Mouse (Mus musculus) myocyte (in vitro differentiated cells): Measurements from ENCODE around the gene Med21. TPM values are rescaled to one million over a fixed set of nuclear protein-coding genes. Genes with fewer than 3 reads are reported as not detected.

Experiments used
- H3K27me3 ChIP-seq: one replicate; pipeline ENCODE4 v1.6.1; 2011; ENCODE audit not compliant: control insufficient read depth, insufficient read depth, insufficient read length
- H3K36me3 ChIP-seq: one replicate; pipeline ENCODE4 v1.6.1; 2011; ENCODE audit not compliant: control insufficient read depth, insufficient read depth
- H3K4me2 ChIP-seq: one replicate; pipeline ENCODE4 v1.6.1; 2011; ENCODE audit warnings: low read depth, control low read depth
- H3K4me3 ChIP-seq: one replicate; pipeline ENCODE4 v1.5.1; 2011; ENCODE audit warnings: mild to moderate bottlenecking, control low read depth, moderate library complexity
- H3K79me2 ChIP-seq: one replicate; pipeline ENCODE4 v1.6.1; 2011; ENCODE audit not compliant: control insufficient read depth, insufficient read depth
- H3ac ChIP-seq: one replicate; pipeline ENCODE4 v1.6.1; 2011; ENCODE audit not compliant: control insufficient read depth, insufficient read length
- CEBPB ChIP-seq: IDR thresholded peaks from 2 replicates; pipeline ENCODE4 v1.6.1; 2011; ENCODE audit warnings: mild to moderate bottlenecking, moderate library complexity; ENCODE audit not compliant: poor library complexity, insufficient read depth, severe bottlenecking
- E2F4 ChIP-seq: IDR thresholded peaks from one replicate; pipeline ENCODE4 v1.6.1; 2011; ENCODE audit warnings: mild to moderate bottlenecking, control low read depth, moderate library complexity; ENCODE audit not compliant: insufficient read depth
- MAX ChIP-seq: IDR thresholded peaks from one replicate; pipeline ENCODE4 v1.6.1; 2011; ENCODE audit warnings: low read depth, mild to moderate bottlenecking, control low read depth
- MYOD1 ChIP-seq, 3 experiments: IDR thresholded peaks; one replicate each; pipeline ENCODE4 v1.6.1; 2011; ENCODE audit warnings: control low read depth in 2 of 3, low read depth in 2 of 3, mild to moderate bottlenecking in 2 of 3, moderate library complexity in 1 of 3; ENCODE audit not compliant: insufficient read length in 2 of 3, control insufficient read depth in 1 of 3
- MYOG ChIP-seq, 3 experiments: IDR thresholded peaks; one replicate each; pipeline ENCODE4 v1.6.1; 2011; ENCODE audit warnings: control low read depth in 2 of 3, low read depth in 2 of 3, mild to moderate bottlenecking in 2 of 3; ENCODE audit not compliant: insufficient read length in 2 of 3, control insufficient read depth in 1 of 3, insufficient read depth in 1 of 3
- POLR2A ChIP-seq: IDR thresholded peaks from one replicate; pipeline ENCODE4 v1.6.1; 2011; ENCODE audit warnings: low read depth, mild to moderate bottlenecking, control low read depth, moderate library complexity; ENCODE audit not compliant: insufficient read length
- POLR2AphosphoS2 ChIP-seq: IDR thresholded peaks from one replicate; pipeline ENCODE4 v1.6.1; 2011; ENCODE audit warnings: low read depth, control low read depth; ENCODE audit not compliant: insufficient read length
- REST ChIP-seq: IDR thresholded peaks from one replicate; pipeline ENCODE4 v1.6.1; 2011; ENCODE audit warnings: mild to moderate bottlenecking, control low read depth, moderate library complexity; ENCODE audit not compliant: insufficient read depth, insufficient read length
- SRF ChIP-seq: IDR thresholded peaks from one replicate; pipeline ENCODE4 v1.6.1; 2011; ENCODE audit warnings: low read depth; ENCODE audit not compliant: control insufficient read depth, insufficient read length
- TCF12 ChIP-seq: IDR thresholded peaks from one replicate; pipeline ENCODE4 v1.6.1; 2011; ENCODE audit warnings: mild to moderate bottlenecking, control low read depth; ENCODE audit not compliant: poor library complexity, insufficient read depth, severe bottlenecking
- TCF3 ChIP-seq: IDR thresholded peaks from one replicate; pipeline ENCODE4 v1.6.1; 2011; ENCODE audit warnings: low read depth, control low read depth; ENCODE audit not compliant: insufficient read length
- USF1 ChIP-seq: IDR thresholded peaks from one replicate; pipeline ENCODE4 v1.6.1; 2011; ENCODE audit warnings: low read depth, mild to moderate bottlenecking, control low read depth, moderate library complexity
- polyA plus RNA-seq: library from polyadenylated mRNA; unstranded; fragments of >200 nt; fragmentation: generic; extraction: Trizol; gene quantifications from one replicate; pipeline ENCODE4 v1.2.1, GENCODE M21; 2012; ENCODE audit warnings: missing spikeins

The Med21 gene
- polyA plus RNA-seq, 1 experiment: 53.5 TPM

DNA sequence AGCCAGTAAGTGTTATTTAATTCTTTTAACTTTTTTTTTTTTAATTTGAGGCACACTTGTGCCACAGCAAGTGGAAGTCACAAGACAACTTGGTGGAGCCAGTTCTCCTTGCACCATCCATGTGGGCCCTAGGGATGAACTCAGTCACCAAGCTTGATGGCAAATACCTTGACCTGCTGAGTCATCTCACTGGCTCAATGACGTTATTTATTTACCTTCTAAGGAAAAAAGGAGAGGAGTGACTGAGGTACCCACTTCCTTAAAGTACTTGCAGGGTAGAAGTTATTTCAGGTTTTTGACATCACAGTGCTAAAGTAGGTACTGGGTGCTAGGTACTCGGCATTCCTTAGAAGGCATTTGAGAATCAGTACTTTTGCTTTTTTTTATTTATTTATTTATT lies 23.1 kb downstream of the Med21 start:
- no peak overlapping the region for H3K4me2 ChIP-seq
- no peak overlapping the region for H3ac ChIP-seq
- H3K27me3 ChIP-seq: no peaks in the 10 kb centered on the region
- no peak overlapping the region for H3K4me3 ChIP-seq
- TF ChIP-seq USF1: no peak
- H3K36me3 ChIP-seq: no peaks in the 10 kb centered on the region
- H3K79me2 ChIP-seq: no peaks in the 10 kb centered on the region

- H3ac ChIP-seq: no peak overlapping the region
- no peak overlapping the region for H3K4me2 ChIP-seq
- TF ChIP-seq MYOG (IDR thresholded peaks at IDR 0.05; ENCODE audit: control insufficient read depth in 1 of 3, insufficient read depth in 1 of 3, insufficient read length in 2 of 3, low read depth in 2 of 3) (no peak), MYOD1 (IDR thresholded peaks at IDR 0.05; ENCODE audit: control insufficient read depth in 1 of 3, insufficient read length in 2 of 3, low read depth in 2 of 3) (no peak), E2F4 (no peak), POLR2A (no peak), REST (no peak), USF1 (no peak), MAX (no peak), POLR2AphosphoS2 (no peak)
- no peaks in the 10 kb centered on the region for H3K36me3 ChIP-seq
- H3K27me3 ChIP-seq: no peaks in the 10 kb centered on the region
- H3K79me2 ChIP-seq: no peaks in the 10 kb centered on the region
- H3K4me3 ChIP-seq: no peak overlapping the region
Measured at GRCm38 (mm10) chr6:146666811-146667210, 24.5 kb downstream of the Med21 start.

DNA sequence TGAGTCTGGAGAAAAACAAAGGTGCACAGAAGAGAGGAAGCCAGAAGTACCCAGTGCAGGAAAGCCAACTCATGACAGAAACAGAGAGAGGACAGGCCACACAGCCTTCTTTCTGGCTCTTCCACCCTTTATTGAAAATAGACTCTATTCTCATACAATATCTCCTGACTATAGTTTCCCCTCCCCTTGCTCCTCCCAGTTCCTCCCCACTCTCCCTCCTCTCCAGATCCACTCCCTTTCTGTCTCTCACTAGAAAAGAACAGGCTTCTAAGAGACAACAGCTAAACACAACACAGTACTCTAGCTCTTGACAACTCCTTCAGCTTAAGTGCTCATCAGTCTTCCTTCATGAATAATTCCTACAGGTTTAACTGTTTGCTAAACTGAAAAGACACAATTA lies 26.3 kb downstream of the Med21 start:
- Histone ChIP-seq H3K27me3 (no peaks in the 10 kb centered on the region), H3K4me2 (no peak overlapping the region), H3K79me2 (no peaks in the 10 kb centered on the region), H3ac (no peak overlapping the region), H3K36me3 (no peaks in the 10 kb centered on the region), H3K4me3 (no peak overlapping the region)
- TF ChIP-seq MAX: no peak
- no peak for TF ChIP-seq CEBPB
- TF ChIP-seq MYOD1 (IDR thresholded peaks at IDR 0.05; ENCODE audit: control insufficient read depth in 1 of 3, insufficient read length in 2 of 3, low read depth in 2 of 3): no peak
- TF ChIP-seq TCF3: no peak
- no peak for TF ChIP-seq REST
- no peak for TF ChIP-seq MYOG (IDR thresholded peaks at IDR 0.05; ENCODE audit: control insufficient read depth in 1 of 3, insufficient read depth in 1 of 3, insufficient read length in 2 of 3, low read depth in 2 of 3)
- no peak for TF ChIP-seq POLR2AphosphoS2
- TF ChIP-seq E2F4: no peak
- no peak for TF ChIP-seq POLR2A
- TF ChIP-seq TCF12: no peak
- TF ChIP-seq USF1: no peak
- TF ChIP-seq SRF: no peak

DNA sequence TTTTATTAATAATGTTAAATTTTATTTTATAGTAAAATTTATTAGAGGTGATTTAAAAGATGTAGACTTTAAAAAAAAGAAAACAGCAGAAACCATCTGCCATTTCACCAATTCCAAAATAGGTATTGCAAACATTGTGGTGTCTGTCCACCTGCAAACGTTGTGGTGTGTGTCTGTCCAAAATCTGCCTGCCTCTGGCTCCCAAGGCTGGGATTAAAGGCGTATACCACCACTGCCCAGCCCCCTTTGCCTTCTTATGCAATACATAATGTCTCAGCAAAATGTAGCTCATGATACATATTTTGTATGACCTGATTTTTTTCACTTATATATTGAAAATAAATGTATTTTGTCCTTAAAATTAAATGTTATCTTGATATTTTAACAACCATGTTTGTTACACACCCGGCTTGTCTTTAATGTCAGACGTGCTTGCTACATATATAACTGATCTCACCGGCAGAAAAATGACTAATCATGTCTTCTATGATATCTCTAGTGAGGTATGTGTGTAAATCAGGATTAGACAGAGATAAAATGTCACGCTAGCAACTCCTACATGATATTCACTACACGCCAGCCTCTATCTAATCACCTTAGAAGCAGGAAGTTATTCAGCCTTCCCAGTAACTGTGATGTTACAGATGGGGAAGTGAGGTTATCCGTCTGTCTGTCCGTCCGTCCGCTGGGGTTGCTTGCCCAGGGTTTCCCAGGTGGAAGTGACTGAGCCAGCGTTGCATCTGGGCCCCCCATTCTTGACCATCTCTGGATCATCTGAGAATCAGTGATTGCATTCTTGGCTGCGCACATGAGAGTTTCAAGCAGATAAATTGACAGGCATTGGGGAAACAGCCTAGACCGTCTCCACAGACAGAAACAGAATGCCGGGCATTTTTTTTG lies 28.9 kb downstream of the Med21 start:
- H3K4me2 ChIP-seq: no peak overlapping the region
- TF ChIP-seq POLR2A (no peak), E2F4 (no peak), REST (no peak)

GRCm38 (mm10) chr6:146672106-146672505 lies 29.8 kb downstream of the Med21 start:
- TF ChIP-seq USF1 (no peak), POLR2AphosphoS2 (no peak), MYOG (IDR thresholded peaks at IDR 0.05; ENCODE audit: control insufficient read depth in 1 of 3, insufficient read depth in 1 of 3, insufficient read length in 2 of 3, low read depth in 2 of 3) (no peak), MYOD1 (IDR thresholded peaks at IDR 0.05; ENCODE audit: control insufficient read depth in 1 of 3, insufficient read length in 2 of 3, low read depth in 2 of 3) (no peak)
- Histone ChIP-seq H3K4me2 (no peak overlapping the region), H3K36me3 (no peaks in the 10 kb centered on the region)

More for the DNA sequence above, 28.9 kb downstream of the Med21 start:
- H3K36me3 ChIP-seq: no peaks in the 10 kb centered on the region
- H3ac ChIP-seq: no peak overlapping the region
- H3K27me3 ChIP-seq: no peaks in the 10 kb centered on the region
- no peak overlapping the region for H3K4me3 ChIP-seq
- no peaks in the 10 kb centered on the region for H3K79me2 ChIP-seq

More at GRCm38 (mm10) chr6:146672106-146672505, 29.8 kb downstream of the Med21 start:
- Histone ChIP-seq H3K27me3 (no peaks in the 10 kb centered on the region), H3ac (no peak overlapping the region), H3K79me2 (no peaks in the 10 kb centered on the region), H3K4me3 (no peak overlapping the region)
